Mouse (Mus musculus): ENCODE results near the gene Zfp968. TPM values are rescaled to one million over a fixed set of nuclear protein-coding genes. Genes with fewer than 3 reads are reported as not detected.
"Not testable (repeated sequence)": the region's sequence is repeated elsewhere in the genome, so short reads cannot be mapped to it uniquely, and the experiment has no call there.

Zfp968 gene
- 0.71 and 1.9 TPM in 2 replicates for polyA plus RNA-seq (2012; rRNA removed)

- no CpG with 5 or more reads among the region's 6 CpGs for WGBS
- H3K4me1 ChIP-seq (ENCODE audit: control insufficient read depth, insufficient read depth, low read length); DNase-seq; H3K27me3 ChIP-seq (replicated peaks; ENCODE audit: control insufficient read depth, insufficient read depth, low read length); H3K27ac ChIP-seq (ENCODE audit: insufficient read depth, low read depth, low read length); H3K4me3 ChIP-seq (ENCODE audit: insufficient read depth, low read depth, low read length); H3K36me3 ChIP-seq (ENCODE audit: control insufficient read depth, insufficient read depth, low read length): not testable (repeated sequence)
These were observed at the start of gene Zfp968 for GRCm38 (mm10) chr2:175372136-175372535. Gene Zfp968, plus strand, starts transcription at chr2:175372436.

- WGBS = no CpG with 5 or more reads among the region's 8 CpGs
- H3K4me3 ChIP-seq (ENCODE audit: insufficient read depth, low read depth, low read length); H3K27me3 ChIP-seq (replicated peaks; ENCODE audit: control insufficient read depth, insufficient read depth, low read length); DNase-seq; H3K4me1 ChIP-seq (ENCODE audit: control insufficient read depth, insufficient read depth, low read length); H3K27ac ChIP-seq (ENCODE audit: insufficient read depth, low read depth, low read length); H3K36me3 ChIP-seq (ENCODE audit: control insufficient read depth, insufficient read depth, low read length): not testable (repeated sequence)
These were observed 34.1 kb upstream of the Zfp968 start, which contains the start of gene Gm4631 for GRCm38 (mm10) chr2:175338097-175338496. Gene Gm4631, minus strand, starts transcription at chr2:175338197.

Other genes with a start within 250 kb of the Zfp968 start
- gene Gm14399, start 230.4 kb upstream of the Zfp968 start, polyA plus RNA-seq (2012; rRNA removed) = 1.0 and 1.1 TPM in 2 replicates
- 0.24 and 0.41 TPM in 2 replicates for gene Gm14443, start 196.6 kb upstream of the Zfp968 start, polyA plus RNA-seq (2012; rRNA removed)
- 6.2 and 8.9 TPM in 2 replicates for gene Gm14391, start 165.5 kb upstream of the Zfp968 start, polyA plus RNA-seq (2012; rRNA removed)
- gene Gm14440, start 97.3 kb upstream of the Zfp968 start, polyA plus RNA-seq (2012; rRNA removed) = not detected in 2 replicates
- 2.4 and 3.4 TPM in 2 replicates for gene Gm4631, start 34.2 kb upstream of the Zfp968 start, polyA plus RNA-seq (2012; rRNA removed)
- gene Gm4724, start 63.4 kb downstream of the Zfp968 start, polyA plus RNA-seq (2012; rRNA removed) = 5.0 and 7.6 TPM in 2 replicates
- 0.31 and 0.61 TPM in 2 replicates for gene Zfp965, start 97.5 kb downstream of the Zfp968 start, polyA plus RNA-seq (2012; rRNA removed)

Data from kidney, adult 2 months (tissue).